Mouse (Mus musculus): ENCODE results near the gene Sh3gl3. TPM values are rescaled to one million over a fixed set of nuclear protein-coding genes. Genes with fewer than 3 reads are reported as not detected.

Sh3gl3 gene
- polyA plus RNA-seq, 1 experiment from 2014 or later = 25.0 TPM

DNA sequence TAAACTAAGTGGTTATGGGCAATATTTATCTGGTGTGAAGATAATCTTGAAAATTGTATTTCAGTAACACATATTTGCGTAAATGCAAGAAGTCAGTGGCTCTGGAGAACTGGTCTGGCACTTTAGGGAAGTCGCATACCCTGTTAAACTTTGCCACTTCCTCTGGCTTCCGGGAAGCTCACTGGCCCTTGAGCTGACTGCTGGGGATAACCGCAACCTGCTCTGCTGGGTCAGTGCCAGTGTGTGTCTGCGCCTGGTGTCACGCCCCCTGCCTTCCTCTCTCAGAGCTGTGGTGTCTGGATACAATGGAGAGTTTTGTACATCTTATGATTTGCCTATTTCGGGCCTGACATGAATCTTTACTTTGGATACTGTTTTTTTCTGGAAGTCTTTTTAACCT lies 119.8 kb downstream of the Sh3gl3 start:
- Histone ChIP-seq H3K27me3 (ENCODE audit: control insufficient read depth, insufficient read depth, low read length) (no peaks in the 10 kb centered on the region), H3K4me2 (ENCODE audit: low read depth) (no peak overlapping the region), H3K27ac (ENCODE audit: low read depth, low read length) (no peak overlapping the region), H3K36me3 (ENCODE audit: control insufficient read depth, insufficient read depth, low read length) (no peaks in the 10 kb centered on the region), H3K9me3 (ENCODE audit: control insufficient read depth, low read length) (no peaks in the 10 kb centered on the region), H3K4me3 (ENCODE audit: low read depth, low read length) (no peak overlapping the region), H3K4me1 (ENCODE audit: control insufficient read depth, insufficient read depth, low read length) (no peaks in the 10 kb centered on the region), H3K9ac (ENCODE audit: low read length) (no peak overlapping the region)
- no peak for DNase-seq (ENCODE audit: low spot score)
- no peak for ATAC-seq (ENCODE audit: insufficient read depth, low FRiP score, low TSS enrichment)
- 82% methylated on average over 7 of the region's 7 CpGs for WGBS

DNA sequence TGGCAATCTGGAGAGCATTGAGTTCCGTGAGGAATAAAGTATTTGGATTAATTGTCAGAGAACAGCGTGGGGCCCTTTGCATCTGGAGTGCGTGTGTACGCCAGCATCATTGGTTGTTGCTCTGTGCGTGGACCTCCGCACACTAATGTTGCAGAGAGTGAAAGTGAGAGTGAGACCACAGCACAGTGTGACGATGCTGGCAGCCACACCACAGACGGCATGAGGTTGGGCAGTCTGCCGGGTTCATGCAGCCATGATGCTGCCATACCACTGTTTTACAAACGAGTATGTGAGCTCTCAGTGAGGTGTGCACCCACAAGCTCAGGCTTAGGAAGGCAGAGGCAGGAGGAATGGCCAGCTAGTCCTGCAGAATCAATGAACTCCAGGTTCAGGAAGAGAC lies 120.4 kb downstream of the Sh3gl3 start:
- Histone ChIP-seq H3K9me3 (ENCODE audit: control insufficient read depth, low read length) (no peaks in the 10 kb centered on the region), H3K36me3 (ENCODE audit: control insufficient read depth, insufficient read depth, low read length) (no peaks in the 10 kb centered on the region), H3K4me2 (ENCODE audit: low read depth) (no peak overlapping the region), H3K9ac (ENCODE audit: low read length) (no peak overlapping the region), H3K27me3 (ENCODE audit: control insufficient read depth, insufficient read depth, low read length) (no peaks in the 10 kb centered on the region), H3K4me1 (ENCODE audit: control insufficient read depth, insufficient read depth, low read length) (no peaks in the 10 kb centered on the region), H3K27ac (ENCODE audit: low read depth, low read length) (no peak overlapping the region), H3K4me3 (ENCODE audit: low read depth, low read length) (no peak overlapping the region)
- DNase-seq (ENCODE audit: low spot score) = no peak
- no peak for ATAC-seq (ENCODE audit: insufficient read depth, low FRiP score, low TSS enrichment)
- 87% methylated on average over 10 of the region's 10 CpGs for WGBS

DNA sequence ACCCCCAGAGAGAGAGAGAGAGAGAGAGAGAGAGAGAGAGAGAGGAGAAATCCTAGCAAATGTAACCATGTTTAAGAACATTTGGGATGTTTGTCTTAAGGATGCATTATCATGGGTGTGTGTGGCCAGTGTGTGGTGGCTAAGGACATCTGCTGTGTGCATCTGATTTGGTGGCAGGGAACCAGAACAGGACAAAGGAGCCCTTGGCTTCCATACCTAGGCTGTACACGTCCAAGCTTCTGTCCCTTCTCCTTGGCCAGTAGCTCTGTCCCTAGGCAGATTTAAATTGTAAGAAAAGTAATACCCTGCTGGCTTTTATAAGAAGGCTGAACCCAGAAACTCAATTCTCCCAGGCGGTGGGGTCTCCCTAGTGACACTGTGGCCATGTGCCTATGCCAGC lies 121.0 kb downstream of the Sh3gl3 start:
- Histone ChIP-seq H3K9ac (ENCODE audit: low read length) (no peak overlapping the region), H3K4me1 (ENCODE audit: control insufficient read depth, insufficient read depth, low read length) (no peaks in the 10 kb centered on the region)

DNA sequence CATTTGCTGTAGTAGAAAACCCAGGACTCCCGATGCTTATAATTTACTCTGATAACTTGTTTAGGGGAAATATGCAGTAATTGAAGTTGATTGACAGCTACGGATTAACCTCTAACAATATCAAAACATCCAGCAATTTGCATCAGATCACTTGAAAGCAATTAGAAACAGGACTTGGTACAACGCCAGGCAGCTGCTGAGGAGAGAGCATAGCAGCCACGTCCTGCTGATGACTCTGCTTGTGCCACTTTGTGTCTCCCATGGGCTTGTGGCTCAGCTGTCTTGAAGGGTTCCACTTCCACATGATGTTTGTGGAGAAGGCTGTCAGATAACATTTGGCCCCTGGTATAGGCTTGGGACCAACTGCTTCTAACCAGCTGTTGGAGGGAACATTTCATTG lies 134.8 kb downstream of the Sh3gl3 start:
- H3K9ac ChIP-seq (ENCODE audit: low read length) = no peak overlapping the region
- H3K27me3 ChIP-seq (ENCODE audit: control insufficient read depth, insufficient read depth, low read length) = no peaks in the 10 kb centered on the region
- no peaks in the 10 kb centered on the region for H3K9me3 ChIP-seq (ENCODE audit: control insufficient read depth, low read length)
- no peak overlapping the region for H3K4me3 ChIP-seq (ENCODE audit: low read depth, low read length)
- no peak for DNase-seq (ENCODE audit: low spot score)
- H3K4me1 ChIP-seq (ENCODE audit: control insufficient read depth, insufficient read depth, low read length) = no peaks in the 10 kb centered on the region
- H3K4me2 ChIP-seq (ENCODE audit: low read depth) = no peak overlapping the region
- H3K36me3 ChIP-seq (ENCODE audit: control insufficient read depth, insufficient read depth, low read length) = no peaks in the 10 kb centered on the region
- no peak for ATAC-seq (ENCODE audit: insufficient read depth, low FRiP score, low TSS enrichment)
- 84% methylated on average over 4 of the region's 4 CpGs for WGBS
- no peak overlapping the region for H3K27ac ChIP-seq (ENCODE audit: low read depth, low read length)

More for the DNA sequence above, 121.0 kb downstream of the Sh3gl3 start:
- Histone ChIP-seq H3K4me3 (ENCODE audit: low read depth, low read length) (no peak overlapping the region), H3K27ac (ENCODE audit: low read depth, low read length) (no peak overlapping the region), H3K27me3 (ENCODE audit: control insufficient read depth, insufficient read depth, low read length) (no peaks in the 10 kb centered on the region), H3K9me3 (ENCODE audit: control insufficient read depth, low read length) (no peaks in the 10 kb centered on the region), H3K4me2 (ENCODE audit: low read depth) (no peak overlapping the region), H3K36me3 (ENCODE audit: control insufficient read depth, insufficient read depth, low read length) (no peaks in the 10 kb centered on the region)
- 84% methylated on average over 2 of the region's 2 CpGs for WGBS
- ATAC-seq (ENCODE audit: insufficient read depth, low FRiP score, low TSS enrichment) (no peak), DNase-seq (ENCODE audit: low spot score) (no peak)

DNA sequence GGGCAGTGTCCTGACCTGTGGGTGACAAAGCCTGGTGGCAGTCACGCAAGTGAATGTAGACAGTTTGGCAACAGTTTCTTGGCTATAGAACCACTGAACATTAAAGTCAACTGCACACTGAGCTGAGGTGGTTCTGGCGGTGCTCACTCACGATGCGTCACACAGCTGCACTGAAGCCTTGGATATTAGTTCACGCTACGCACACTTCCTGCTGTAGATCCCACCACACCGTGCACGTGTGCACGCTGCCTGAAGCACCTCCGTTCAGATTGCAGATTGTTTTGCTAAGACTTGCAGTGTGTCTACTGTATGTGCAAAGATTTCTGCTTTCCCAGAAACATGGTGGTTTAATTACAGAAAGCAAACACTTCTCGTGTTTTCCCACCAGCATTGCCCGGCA lies 144.9 kb downstream of the Sh3gl3 start:
- H3K27ac ChIP-seq (ENCODE audit: low read depth, low read length) = no peak overlapping the region

DNA sequence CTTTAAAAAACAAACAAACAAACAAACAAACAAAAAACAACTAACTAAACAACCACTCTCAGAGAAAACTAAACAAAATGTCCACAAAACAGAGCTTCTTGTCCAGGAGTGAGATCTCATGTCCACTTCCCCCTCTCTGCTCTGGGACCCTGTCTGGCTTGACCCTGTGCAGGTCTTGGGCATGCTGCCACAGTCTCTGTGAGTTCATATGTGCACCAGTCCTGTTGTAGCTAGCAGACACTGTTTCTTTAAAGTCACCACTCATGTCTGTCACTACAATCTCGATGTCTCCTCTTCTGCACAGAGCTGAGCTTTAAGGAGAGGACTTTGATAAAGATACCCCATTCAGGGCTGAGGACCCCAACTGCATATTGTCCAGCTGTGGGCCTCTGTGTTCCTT lies 153.0 kb downstream of the Sh3gl3 start:
- Histone ChIP-seq H3K27me3 (ENCODE audit: control insufficient read depth, insufficient read depth, low read length) (no peaks in the 10 kb centered on the region), H3K27ac (ENCODE audit: low read depth, low read length) (no peak overlapping the region), H3K4me3 (ENCODE audit: low read depth, low read length) (no peak overlapping the region), H3K4me1 (ENCODE audit: control insufficient read depth, insufficient read depth, low read length) (no peaks in the 10 kb centered on the region), H3K4me2 (ENCODE audit: low read depth) (no peak overlapping the region), H3K9ac (ENCODE audit: low read length) (no peak overlapping the region), H3K9me3 (ENCODE audit: control insufficient read depth, low read length) (no peaks in the 10 kb centered on the region), H3K36me3 (ENCODE audit: control insufficient read depth, insufficient read depth, low read length) (no peaks in the 10 kb centered on the region)
- 79% methylated on average over 1 of the region's 1 CpGs for WGBS
- ATAC-seq (ENCODE audit: insufficient read depth, low FRiP score, low TSS enrichment) (no peak), DNase-seq (ENCODE audit: low spot score) (no peak)

More for the DNA sequence above, 144.9 kb downstream of the Sh3gl3 start:
- no peak overlapping the region for H3K9ac ChIP-seq (ENCODE audit: low read length)
- no peaks in the 10 kb centered on the region for H3K36me3 ChIP-seq (ENCODE audit: control insufficient read depth, insufficient read depth, low read length)
- H3K4me3 ChIP-seq (ENCODE audit: low read depth, low read length) = no peak overlapping the region
- H3K9me3 ChIP-seq (ENCODE audit: control insufficient read depth, low read length) = no peaks in the 10 kb centered on the region
- no peak for DNase-seq (ENCODE audit: low spot score)
- H3K4me1 ChIP-seq (ENCODE audit: control insufficient read depth, insufficient read depth, low read length) = no peaks in the 10 kb centered on the region
- 83% methylated on average over 12 of the region's 12 CpGs for WGBS
- H3K4me2 ChIP-seq (ENCODE audit: low read depth) = no peak overlapping the region
- ATAC-seq (ENCODE audit: insufficient read depth, low FRiP score, low TSS enrichment) = no peak
- no peaks in the 10 kb centered on the region for H3K27me3 ChIP-seq (ENCODE audit: control insufficient read depth, insufficient read depth, low read length)

DNA sequence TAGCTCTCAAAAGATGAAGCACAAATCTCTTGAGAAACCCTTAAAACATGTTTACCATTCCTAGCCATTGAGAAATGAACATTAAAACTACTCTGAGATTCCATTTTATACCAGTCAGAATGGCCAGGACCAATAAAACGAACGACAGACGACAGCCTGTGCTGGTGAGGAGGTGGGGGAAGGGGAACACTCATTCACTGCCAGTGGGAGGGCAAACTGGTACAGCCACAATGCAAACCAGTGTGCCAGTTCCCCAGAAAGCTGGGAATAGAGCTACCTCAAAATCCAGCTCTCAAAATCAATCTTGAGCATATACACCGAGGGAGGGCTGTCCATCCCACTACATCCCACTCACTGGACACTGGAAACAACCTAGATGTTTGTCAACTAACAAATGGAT lies 153.6 kb downstream of the Sh3gl3 start:
- H3K36me3 ChIP-seq (ENCODE audit: control insufficient read depth, insufficient read depth, low read length) = no peaks in the 10 kb centered on the region
- ATAC-seq (ENCODE audit: insufficient read depth, low FRiP score, low TSS enrichment) (no peak), DNase-seq (ENCODE audit: low spot score) (no peak)
- no peaks in the 10 kb centered on the region for H3K4me1 ChIP-seq (ENCODE audit: control insufficient read depth, insufficient read depth, low read length)
- no peak overlapping the region for H3K4me2 ChIP-seq (ENCODE audit: low read depth)
- no peaks in the 10 kb centered on the region for H3K27me3 ChIP-seq (ENCODE audit: control insufficient read depth, insufficient read depth, low read length)
- no peak overlapping the region for H3K27ac ChIP-seq (ENCODE audit: low read depth, low read length)
- H3K9me3 ChIP-seq (ENCODE audit: control insufficient read depth, low read length) = no peaks in the 10 kb centered on the region
- H3K4me3 ChIP-seq (ENCODE audit: low read depth, low read length) = no peak overlapping the region
- H3K9ac ChIP-seq (ENCODE audit: low read length) = no peak overlapping the region
- WGBS = 40% methylated on average over 4 of the region's 4 CpGs

DNA sequence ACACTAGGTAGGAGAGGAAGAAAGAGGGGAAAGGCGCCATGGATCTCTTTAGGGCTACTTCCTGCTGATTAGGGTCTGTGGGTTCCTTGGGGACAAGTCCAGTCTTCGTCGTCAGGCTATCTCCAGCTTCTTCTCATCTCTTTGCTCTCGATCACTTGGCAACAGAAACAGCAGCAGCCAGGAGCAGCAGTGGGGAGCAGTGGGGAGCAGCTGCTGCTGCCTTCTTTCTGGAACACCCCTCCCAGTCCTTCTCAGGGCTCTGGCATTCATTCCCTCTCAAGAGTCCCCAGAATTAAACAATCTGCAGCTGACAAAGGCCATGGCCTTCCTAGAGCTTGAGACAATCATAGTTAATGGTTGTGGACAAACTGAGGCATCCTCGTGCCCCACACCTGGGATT lies 154.2 kb downstream of the Sh3gl3 start:
- Histone ChIP-seq H3K4me2 (ENCODE audit: low read depth) (no peak overlapping the region), H3K27ac (ENCODE audit: low read depth, low read length) (no peak overlapping the region), H3K27me3 (ENCODE audit: control insufficient read depth, insufficient read depth, low read length) (no peaks in the 10 kb centered on the region), H3K36me3 (ENCODE audit: control insufficient read depth, insufficient read depth, low read length) (no peaks in the 10 kb centered on the region), H3K4me1 (ENCODE audit: control insufficient read depth, insufficient read depth, low read length) (no peaks in the 10 kb centered on the region), H3K4me3 (ENCODE audit: low read depth, low read length) (no peak overlapping the region), H3K9me3 (ENCODE audit: control insufficient read depth, low read length) (no peaks in the 10 kb centered on the region), H3K9ac (ENCODE audit: low read length) (no peak overlapping the region)
- ATAC-seq (ENCODE audit: insufficient read depth, low FRiP score, low TSS enrichment) (no peak), DNase-seq (ENCODE audit: low spot score) (no peak)
- 72% methylated on average over 5 of the region's 5 CpGs for WGBS

DNA sequence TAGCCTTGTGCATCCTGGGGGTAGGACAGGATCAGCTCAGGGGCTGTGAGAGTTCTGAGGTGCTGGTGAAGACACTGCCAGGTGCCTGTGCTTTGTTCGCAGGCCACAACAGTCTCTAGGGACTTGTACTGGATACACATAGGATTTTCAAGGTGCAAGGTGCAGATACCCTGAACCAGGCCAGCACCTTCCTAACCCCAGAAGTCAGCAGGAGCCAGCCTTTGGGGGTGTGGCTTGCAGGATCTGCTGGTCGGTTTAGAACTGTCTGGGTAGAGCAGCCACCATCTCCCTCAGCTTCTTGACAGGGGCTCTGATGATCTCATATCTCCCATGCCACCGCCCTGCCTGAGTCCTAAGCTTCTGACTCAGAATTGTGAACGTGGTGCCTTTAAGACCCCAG lies 156.2 kb downstream of the Sh3gl3 start:
- Histone ChIP-seq H3K4me2 (ENCODE audit: low read depth) (no peak overlapping the region), H3K4me3 (ENCODE audit: low read depth, low read length) (no peak overlapping the region), H3K27me3 (ENCODE audit: control insufficient read depth, insufficient read depth, low read length) (peaks cover 15% of the 10 kb centered on the region), H3K4me1 (ENCODE audit: control insufficient read depth, insufficient read depth, low read length) (no peaks in the 10 kb centered on the region), H3K27ac (ENCODE audit: low read depth, low read length) (no peak overlapping the region), H3K9ac (ENCODE audit: low read length) (no peak overlapping the region), H3K9me3 (ENCODE audit: control insufficient read depth, low read length) (no peaks in the 10 kb centered on the region), H3K36me3 (ENCODE audit: control insufficient read depth, insufficient read depth, low read length) (no peaks in the 10 kb centered on the region)
- 60% methylated on average over 4 of the region's 4 CpGs for WGBS
- no peak for ATAC-seq (ENCODE audit: insufficient read depth, low FRiP score, low TSS enrichment)
- no peak for DNase-seq (ENCODE audit: low spot score)
